Mouse (Mus musculus) forebrain, embryonic 11.5 days (tissue): ENCODE measurements around the gene 4930503E14Rik. TPM values are rescaled to one million over a fixed set of nuclear protein-coding genes. Genes with fewer than 3 reads are reported as not detected.
"Not testable (repeated sequence)": the region's sequence is repeated elsewhere in the genome, so short reads cannot be mapped to it uniquely, and the experiment has no call there.

Experiments used
- ATAC-seq: fragments of 200-750 bp; cut with Nextera tagmentation; replicated peaks from 2 replicates; pipeline ENCODE4 v1.8.0; 2017; ENCODE audit warnings: moderate TSS enrichment; ENCODE audit not compliant: low FRiP score
- DNase-seq: peaks from one replicate; pipeline ENCODE4 v3.0.0-alpha.2; 2017; ENCODE audit warnings: low spot score
- H3K27ac ChIP-seq: fragments of 300-500 bp; sonication (generic); 2 replicates; pipeline ENCODE4 v1.5.1; 2014; ENCODE audit warnings: low read depth, low read length
- H3K27me3 ChIP-seq: fragments of 300-500 bp; sonication (generic); 2 replicates; pipeline ENCODE4 v1.6.1; 2014; ENCODE audit warnings: mild to moderate bottlenecking, low read length, mixed read lengths; ENCODE audit not compliant: control insufficient read depth, insufficient read depth
- H3K36me3 ChIP-seq: fragments of 300-500 bp; sonication (generic); 2 replicates; pipeline ENCODE4 v1.6.1; 2014; ENCODE audit warnings: mild to moderate bottlenecking, low read length, moderate library complexity, mixed read lengths; ENCODE audit not compliant: control insufficient read depth, insufficient read depth
- H3K4me1 ChIP-seq: fragments of 300-500 bp; sonication (generic); replicated peaks from 2 replicates; pipeline ENCODE4 v1.6.1; 2014; ENCODE audit warnings: low read length, mixed read lengths; ENCODE audit not compliant: control insufficient read depth, insufficient read depth
- H3K4me2 ChIP-seq: fragments of 300-500 bp; sonication (generic); 2 replicates; pipeline ENCODE4 v1.6.1; 2014; ENCODE audit warnings: low read depth, mild to moderate bottlenecking, low read length, moderate library complexity, mixed read lengths; ENCODE audit not compliant: severe bottlenecking
- H3K4me3 ChIP-seq: fragments of 300-500 bp; sonication (generic); 2 replicates; pipeline ENCODE4 v1.5.1; 2014; ENCODE audit warnings: low read depth, low read length
- H3K9ac ChIP-seq: fragments of 300-500 bp; sonication (generic); 2 replicates; pipeline ENCODE4 v1.6.1; 2014; ENCODE audit warnings: low read length
- H3K9me3 ChIP-seq: fragments of 300-500 bp; sonication (generic); 2 replicates; pipeline ENCODE4 v1.6.1; 2016; ENCODE audit warnings: low read length, mixed read lengths; ENCODE audit not compliant: control insufficient read depth
- WGBS: fragments of 180-500 bp; shearing (Covaris S2); extraction: QIAGEN DNeasy Blood & Tissue Kit; methylation state at CpG from one replicate; pipeline ENCODE4 v1.1.7; 2014; 5-methylcytosine and 5-hydroxymethylcytosine counted together
- polyA plus RNA-seq: library from polyadenylated mRNA; unstranded; fragments of >200 nt; fragmentation: Nextera tagmentation; extraction: Ambion mirVana; gene quantifications from 2 replicates; pipeline ENCODE4 v1.2.1, GENCODE M21; 2014

The 4930503E14Rik gene
- polyA plus RNA-seq = not detected in 2 replicates

DNA sequence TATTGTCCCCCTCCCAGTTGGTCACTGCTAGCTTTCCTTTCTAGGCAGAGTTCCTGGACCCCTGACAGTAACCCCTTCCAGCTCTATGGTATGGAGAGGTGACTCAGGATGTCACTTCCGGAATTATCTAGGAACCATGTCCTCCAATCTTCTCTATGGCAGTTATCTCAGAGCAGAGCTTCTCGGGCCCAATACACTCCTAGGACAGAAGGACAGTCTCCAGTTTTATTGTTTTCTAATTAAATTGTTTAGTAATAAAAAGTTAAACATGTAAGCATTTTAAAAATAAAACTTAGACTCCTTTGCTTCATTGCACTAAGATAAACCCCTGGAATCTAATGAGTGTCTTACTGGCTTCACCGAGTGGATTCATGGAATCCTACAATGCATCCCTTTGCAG lies at the start of gene 4930503E14Rik:
Gene 4930503E14Rik, minus strand, starts transcription at position 101 of the 400 bp plus-strand sequence.
- not testable (repeated sequence) for H3K4me1 ChIP-seq, H3K27me3 ChIP-seq, H3K27ac ChIP-seq, H3K4me3 ChIP-seq, H3K9me3 ChIP-seq, H3K36me3 ChIP-seq, H3K9ac ChIP-seq, ATAC-seq, H3K4me2 ChIP-seq, DNase-seq
- 89% methylated on average over 3 of the region's 3 CpGs for WGBS

DNA sequence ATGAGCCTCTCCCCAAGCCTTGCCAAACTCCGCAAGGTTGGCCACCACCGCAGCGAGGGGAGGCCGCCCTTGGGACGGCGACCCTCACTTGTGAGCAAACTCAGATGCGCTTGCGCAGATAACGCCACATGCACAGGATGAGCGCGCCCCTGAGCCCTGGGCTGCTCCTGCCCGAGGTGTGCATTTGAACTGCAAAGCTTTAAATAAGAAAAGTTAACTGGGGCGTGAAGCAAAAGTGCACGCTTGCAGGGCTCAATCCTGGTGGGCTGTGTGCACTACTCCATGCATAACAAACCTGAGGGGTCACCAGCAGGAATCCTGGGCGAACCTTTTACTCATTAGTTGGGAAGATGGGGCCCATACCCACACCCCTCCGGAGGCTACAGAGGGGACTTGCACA lies 35.0 kb upstream of the 4930503E14Rik start:
- H3K9ac ChIP-seq = no peak overlapping the region
- no peaks in the 10 kb centered on the region for H3K36me3 ChIP-seq
- no peak overlapping the region for H3K4me3 ChIP-seq
- H3K27me3 ChIP-seq = no peaks in the 10 kb centered on the region
- WGBS = 93% methylated on average over 16 of the region's 16 CpGs
- H3K27ac ChIP-seq = no peak overlapping the region
- H3K4me1 ChIP-seq = no peaks in the 10 kb centered on the region
- H3K4me2 ChIP-seq = no peak overlapping the region
- no peak for ATAC-seq
- DNase-seq = no peak
- no peaks in the 10 kb centered on the region; the same call in 1 of the 2 replicates for H3K9me3 ChIP-seq

DNA sequence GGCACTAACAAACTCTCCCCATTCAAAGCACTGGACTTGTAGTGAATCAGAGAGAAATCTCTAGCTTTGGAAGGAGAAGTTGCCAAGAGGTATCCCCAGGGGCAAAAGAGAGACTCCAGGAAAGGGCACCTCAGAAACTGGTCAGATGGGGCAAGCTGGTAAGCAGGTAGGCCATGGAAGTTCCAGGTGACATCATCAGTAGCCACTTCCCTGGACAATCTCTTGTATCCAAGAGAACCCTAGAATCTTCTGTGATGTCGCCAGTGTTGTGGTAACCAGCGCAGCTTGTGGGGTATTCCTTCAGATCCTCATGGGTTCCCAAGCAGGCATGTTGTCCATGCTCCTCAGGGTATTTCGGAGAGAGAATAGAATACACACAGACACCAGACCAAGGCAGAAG lies 15.7 kb downstream of the 4930503E14Rik start, which contains the start of gene Gm8212:
Gene Gm8212, plus strand, starts transcription at position 301 of the 400 bp plus-strand sequence.
- not testable (repeated sequence) for ATAC-seq, H3K4me3 ChIP-seq, H3K4me2 ChIP-seq, H3K9ac ChIP-seq, H3K27me3 ChIP-seq, DNase-seq, H3K4me1 ChIP-seq, H3K9me3 ChIP-seq, H3K36me3 ChIP-seq, H3K27ac ChIP-seq
- WGBS = 75% methylated on average over 1 of the region's 3 CpGs

DNA sequence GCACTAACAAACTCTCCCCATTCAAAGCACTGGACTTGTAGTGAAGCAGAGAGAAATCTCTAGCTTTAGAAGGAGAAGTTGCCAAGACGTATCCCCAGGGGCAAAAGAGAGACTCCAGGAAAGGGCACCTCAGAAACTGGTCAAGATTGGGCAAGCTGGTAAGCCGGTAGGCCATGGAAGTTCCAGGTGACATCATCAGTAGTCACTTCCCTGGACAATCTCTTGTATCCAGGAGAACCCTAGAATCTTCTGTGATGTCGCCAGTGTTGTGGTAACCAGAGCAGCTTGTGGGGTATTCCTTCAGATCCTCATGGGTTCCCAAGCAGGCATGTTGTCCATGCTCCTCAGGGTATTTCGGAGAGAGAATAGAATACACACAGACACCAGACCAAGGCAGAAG lies 89.5 kb downstream of the 4930503E14Rik start, which contains the start of gene Gm3327:
Gene Gm3327, plus strand, starts transcription at position 301 of the 400 bp plus-strand sequence.
- not testable (repeated sequence) for H3K9me3 ChIP-seq, H3K36me3 ChIP-seq, ATAC-seq, DNase-seq, H3K4me3 ChIP-seq, H3K4me2 ChIP-seq, H3K9ac ChIP-seq, H3K27ac ChIP-seq, H3K4me1 ChIP-seq, H3K27me3 ChIP-seq
- 95% methylated on average over 4 of the region's 4 CpGs for WGBS

Other genes with a start within 250 kb of the 4930503E14Rik start
- not detected in 2 replicates for gene Ang6, start 211.0 kb downstream of the 4930503E14Rik start, polyA plus RNA-seq
- gene Ear2, start 110.6 kb downstream of the 4930503E14Rik start, polyA plus RNA-seq = not detected in 2 replicates
- not detected in 2 replicates for gene Gm3327, start 89.4 kb downstream of the 4930503E14Rik start, polyA plus RNA-seq
- not detected in 2 replicates for gene Gm8212, start 15.6 kb downstream of the 4930503E14Rik start, polyA plus RNA-seq
- gene Gm8220, start 72.3 kb upstream of the 4930503E14Rik start, polyA plus RNA-seq = not detected in 2 replicates
- gene Gm5930, start 125.3 kb upstream of the 4930503E14Rik start, polyA plus RNA-seq = not detected in 2 replicates
- gene Gm8229, start 152.1 kb upstream of the 4930503E14Rik start, polyA plus RNA-seq = not detected in 2 replicates
- not detected in 2 replicates for gene Gm3371, start 197.4 kb upstream of the 4930503E14Rik start, polyA plus RNA-seq
- not detected in 2 replicates for gene Gm8232, start 220.4 kb upstream of the 4930503E14Rik start, polyA plus RNA-seq